Mouse (Mus musculus) thymus, postnatal 25 days (tissue): ENCODE measurements around the gene Nova1.
A peak's percentile ranks its signal among the peaks of the same experiment; 100 is the strongest.

Experiments used
- DNase-seq: peaks from one replicate; pipeline ENCODE4 v3.0.0; 2022

Nova1 gene

DNA sequence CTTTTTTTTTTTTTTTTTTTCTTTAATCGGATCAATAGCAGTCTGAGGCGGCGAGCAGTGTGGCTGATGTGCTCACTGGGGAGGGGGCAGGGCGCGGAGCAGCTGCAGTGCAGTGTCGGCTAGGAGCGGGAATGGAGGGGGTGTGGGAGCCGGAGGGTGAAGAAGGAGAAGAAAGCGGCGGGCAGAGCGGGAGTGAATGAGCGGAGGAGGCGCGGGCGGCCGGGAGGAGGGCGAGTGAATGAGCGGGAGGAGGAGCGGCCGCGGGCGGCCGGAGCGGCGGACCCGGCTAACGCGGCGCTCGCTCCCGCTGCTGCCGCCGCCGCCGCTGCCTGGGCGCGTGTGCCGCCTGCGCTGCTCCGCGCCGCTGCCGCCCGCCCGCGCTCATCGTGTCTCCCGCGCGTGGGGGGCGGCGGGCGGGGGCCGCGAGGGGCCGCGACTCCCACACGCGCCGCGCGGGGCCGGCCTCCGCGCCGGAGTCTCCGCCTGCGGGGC lies at the start of gene Nova1:
Gene Nova1, minus strand, starts transcription at position 74 of the 492 bp plus-strand sequence.
- DNase-seq = peak; percentile 1

DNA sequence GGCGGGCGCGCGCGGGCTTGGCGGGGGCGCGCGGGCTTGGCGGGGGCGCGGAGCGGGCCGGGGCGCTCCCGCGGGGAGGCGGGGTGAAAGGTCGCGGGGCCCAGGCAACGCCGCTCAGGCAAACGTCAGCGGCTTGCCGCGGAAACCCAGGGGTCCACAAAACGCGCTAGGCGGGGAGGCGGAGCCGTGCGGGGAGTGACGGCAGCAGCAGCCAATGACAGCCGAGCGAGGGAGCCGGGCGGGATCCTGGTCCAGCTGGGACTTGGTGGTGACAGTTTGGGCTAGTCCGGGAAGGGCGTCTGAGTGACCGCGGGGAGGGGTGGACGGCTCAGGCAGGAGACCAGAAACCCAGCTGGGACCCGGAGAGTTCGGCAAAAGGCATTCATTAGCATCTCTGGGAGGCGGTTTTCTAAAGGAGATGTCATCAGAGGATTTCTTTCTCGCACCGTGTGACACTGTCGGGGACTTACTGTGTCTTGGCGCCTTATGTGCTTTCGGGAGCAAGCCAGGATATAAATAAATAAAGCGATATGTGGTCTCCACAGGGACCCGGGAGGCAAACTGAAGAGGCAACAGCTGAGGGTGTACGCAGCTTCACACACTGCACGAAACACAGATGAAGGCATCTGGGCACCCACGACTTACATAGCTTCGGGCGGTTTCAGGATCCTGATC lies 756 bp upstream of the Nova1 start:
- DNase-seq = peak; percentile 38

DNA sequence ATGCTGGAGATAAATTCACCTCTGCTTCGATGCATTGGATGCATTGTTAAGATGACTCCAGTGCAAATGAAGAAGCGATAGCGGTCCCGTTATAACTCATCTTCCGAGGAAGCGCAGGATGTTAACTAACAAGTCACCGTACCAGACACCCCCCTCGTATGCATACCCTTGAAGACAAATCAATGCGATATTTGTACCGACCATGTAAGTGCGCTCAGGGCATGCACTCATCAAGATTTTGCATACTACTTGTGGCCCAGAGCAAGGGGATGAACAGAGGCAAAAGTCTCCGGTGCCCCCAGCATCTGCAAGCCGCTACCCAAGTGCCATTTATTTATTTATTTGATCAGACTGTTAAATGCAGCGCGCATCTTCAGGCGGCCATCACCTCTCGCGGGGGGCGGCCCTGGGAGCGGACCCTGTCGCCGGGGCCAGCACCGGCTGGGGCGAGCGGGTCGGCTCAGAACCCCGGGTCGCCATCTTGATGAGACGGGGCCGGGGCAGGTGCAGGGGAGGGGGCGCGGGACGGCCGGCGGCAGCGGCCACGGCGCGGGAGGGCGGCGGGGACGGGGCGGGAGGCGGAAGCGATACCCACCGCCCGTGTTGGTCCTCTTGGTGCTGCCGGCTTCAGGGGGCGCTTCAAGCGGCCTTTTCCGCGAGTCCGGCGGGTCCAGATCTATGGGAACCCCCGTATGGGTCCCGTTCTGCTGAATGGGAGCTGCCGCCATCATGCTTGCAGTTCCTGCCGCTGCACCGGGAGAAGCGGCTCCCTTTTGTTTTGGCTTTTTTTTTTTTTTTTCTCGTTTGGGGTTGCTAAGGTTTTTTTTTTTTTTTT lies 491 bp downstream of the Nova1 start:
- no peak for DNase-seq

DNA sequence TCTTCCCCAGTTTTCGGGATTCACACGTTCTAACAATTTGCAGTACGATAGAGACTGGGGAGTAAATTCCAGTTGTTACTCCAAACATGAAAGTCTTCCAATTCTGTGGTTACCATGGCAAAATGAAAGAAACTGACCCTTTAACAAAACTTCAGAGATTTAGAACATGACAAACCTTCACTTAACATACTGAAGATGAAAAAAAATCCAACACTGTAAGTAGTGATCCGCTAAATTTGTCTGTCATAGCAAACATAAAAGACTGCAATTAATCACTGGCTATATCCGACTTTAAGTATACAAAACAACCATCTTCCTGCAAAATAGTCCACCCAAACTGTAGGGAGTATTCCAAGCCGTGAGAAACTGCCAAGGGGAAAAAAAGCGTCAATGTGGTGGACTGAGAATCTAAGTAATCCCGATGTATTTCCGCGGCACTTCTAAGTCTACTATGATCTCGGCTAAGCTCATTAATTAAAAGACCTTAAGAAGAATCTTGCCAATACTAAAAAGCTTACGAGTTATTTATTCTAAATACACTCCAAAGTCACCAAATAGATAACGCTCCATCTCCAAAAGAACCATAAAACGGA lies 1.4 kb downstream of the Nova1 start:
- DNase-seq = no peak

DNA sequence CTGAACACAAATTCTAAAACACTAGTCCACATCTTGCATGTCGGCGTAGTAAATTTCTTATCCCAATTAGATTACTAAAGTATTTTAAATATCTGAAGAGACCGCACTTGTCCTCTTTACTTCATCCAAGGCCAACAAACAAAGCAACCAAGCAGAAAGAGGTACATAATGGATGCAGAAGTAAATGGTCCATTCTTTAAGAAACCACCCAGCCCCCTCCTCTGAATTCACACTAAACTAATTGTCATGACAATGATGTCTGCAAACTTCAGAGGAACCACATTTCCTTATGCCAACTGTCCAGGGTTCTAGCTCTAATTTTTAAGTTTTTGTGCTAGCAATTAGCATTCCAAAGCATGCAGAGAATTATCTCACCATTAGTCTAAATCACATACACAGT lies 2.4 kb downstream of the Nova1 start:
- DNase-seq = no peak

DNA sequence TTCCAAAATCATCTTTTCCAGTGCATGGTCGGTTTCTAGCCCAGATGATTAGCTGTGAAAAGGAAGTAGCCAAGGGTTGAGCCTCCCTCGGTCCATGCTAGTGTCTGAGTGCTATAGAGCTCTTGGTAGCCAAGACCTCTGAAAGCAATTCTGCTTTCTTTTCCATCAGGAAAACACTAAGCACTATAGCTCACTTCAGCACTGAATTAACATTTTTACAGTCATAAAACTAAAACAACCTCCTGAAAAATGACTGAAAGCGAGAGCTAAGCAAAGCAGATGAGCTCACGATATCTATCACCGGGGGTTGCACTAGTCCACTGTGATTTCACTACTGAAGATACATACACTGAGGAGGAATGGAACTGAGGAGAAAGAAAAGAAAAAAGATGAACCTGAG lies 3.0 kb downstream of the Nova1 start:
- no peak for DNase-seq

DNA sequence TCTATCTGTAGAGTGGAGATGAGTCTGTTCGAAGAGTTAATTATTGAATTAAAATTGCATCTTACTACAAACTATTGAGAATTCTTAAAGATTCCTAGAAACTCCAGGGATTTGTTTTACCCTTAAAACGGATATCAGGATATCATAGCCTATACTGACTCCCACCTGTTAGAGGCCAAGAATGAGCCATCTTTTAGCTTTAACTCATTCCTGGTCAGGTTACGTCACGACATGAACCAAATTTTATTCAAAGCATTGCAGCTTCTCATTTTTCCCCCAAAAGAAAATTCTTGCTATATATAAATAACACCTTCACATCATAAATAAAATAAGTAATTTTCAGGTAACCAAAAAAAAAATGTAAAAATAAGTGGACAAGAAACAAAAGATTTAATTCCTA lies 3.9 kb downstream of the Nova1 start:
- DNase-seq = no peak

DNA sequence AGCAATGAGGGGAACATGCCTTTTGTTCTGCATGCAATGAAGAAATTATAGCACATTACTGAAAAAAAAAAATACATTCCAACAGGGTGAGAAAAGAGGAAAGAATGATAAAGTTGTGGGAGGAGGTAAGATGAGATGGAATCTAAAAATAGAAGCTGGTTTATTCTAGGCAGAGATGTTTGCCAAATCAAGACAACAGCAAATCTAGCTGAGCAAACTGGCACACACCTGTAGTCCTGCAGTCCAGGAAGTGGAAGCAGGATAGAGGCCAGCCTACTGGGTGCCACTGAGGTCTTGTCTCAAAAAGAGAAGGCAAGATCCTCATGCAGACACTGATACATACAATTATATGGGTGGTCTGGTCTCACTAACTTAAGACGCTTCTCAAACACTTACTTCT lies 17.4 kb downstream of the Nova1 start:
- DNase-seq = no peak

DNA sequence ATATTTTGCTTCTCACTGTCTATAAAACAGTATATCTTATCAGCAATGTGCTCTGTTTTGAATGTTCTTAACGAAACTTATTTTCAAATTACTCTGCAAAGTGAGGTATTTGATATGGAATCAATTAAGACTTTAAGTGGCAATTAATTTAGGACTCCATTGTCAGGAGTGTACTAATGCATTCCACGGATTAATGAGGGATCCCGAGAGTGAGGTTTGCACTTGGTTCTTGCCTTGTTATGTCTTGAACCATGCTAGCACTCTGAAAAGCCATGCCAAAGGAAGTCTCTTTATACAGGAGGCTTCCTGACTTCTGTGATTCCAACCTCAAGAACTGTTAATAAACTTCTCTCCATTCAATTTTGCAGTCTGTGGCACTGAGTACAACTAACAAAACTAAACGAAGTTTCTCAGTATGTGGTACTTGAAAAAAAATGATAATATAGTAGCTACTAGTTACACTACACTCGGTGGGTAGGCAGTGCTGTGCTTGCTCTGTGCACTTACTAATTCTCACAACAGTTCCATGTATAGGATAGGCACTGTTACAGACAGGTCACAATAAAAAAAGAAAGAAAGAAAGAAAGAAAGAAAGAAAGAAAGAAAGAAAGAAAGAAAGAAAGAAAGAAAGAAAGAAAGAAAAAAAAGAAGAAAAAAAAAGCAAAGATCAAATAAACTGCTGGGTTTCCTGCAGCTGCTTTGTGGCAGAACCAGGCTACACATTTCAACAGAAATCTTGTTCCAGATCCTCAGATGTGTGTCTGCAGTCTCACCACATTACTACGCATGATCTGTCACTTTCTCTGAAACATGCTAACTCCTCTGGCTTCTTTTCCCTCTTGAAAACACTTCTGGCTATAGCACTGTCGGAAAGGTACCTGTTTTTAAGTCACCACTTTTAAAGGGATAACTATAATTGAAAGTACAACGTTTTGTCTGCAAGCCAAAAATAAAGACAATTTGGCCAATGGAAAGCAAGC lies 36.1 kb downstream of the Nova1 start:
- DNase-seq = no peak

DNA sequence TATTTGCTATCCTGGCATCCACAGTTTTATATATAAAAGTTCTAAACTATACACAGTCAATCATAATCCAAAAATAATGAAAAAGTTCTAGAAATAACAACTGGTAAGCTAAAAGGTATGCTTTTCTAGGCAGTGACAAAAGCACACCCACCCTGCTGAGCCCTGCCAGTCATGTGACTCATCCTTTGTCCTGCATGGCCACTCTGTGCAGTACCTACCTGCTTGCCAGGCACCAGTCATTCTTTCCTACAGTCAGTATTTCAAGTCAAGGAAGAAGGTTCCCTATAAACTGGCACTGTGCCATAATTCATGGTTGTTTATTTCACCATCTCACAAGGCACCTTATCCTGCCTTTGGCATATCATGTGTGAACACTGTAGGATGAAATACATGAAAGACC lies 37.2 kb downstream of the Nova1 start:
- no peak for DNase-seq

DNA sequence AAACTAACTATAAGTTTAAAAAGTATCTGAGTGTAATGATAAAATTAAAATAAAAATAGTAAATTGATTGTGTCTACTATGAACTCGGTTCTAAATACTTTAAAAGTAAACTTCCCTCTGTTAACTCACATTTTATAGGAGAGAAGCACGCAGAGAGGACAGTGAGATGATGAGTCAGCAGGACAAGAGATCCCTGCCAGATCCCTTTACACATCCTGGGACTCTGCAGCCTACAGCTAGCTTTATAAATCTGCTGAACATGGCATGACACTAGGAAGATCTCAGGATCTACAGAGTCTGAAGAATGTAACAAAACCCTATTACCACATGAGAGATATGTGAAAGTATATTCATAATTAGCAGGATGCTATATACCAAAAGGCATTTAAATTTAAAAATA lies 37.7 kb downstream of the Nova1 start:
- no peak for DNase-seq

DNA sequence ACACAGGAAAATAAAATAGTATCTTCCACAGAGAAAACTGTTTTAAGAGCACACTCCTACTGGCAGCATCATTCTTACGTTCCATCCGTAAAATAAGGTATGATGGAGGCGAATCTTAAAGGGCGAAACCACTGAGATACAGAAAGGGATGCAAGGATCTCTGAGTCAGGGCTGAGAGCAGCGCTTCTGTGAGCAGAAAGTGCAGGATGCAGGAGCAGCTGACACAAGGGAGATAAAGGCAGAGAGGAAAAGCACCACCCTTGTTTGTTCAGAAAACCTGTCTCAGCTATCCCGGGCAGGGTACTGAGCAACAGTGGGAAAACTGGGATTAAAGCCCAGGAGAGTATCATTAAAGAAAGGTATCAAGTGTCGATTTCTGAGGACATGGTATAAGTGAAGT lies 59.3 kb downstream of the Nova1 start:
- DNase-seq = no peak

DNA sequence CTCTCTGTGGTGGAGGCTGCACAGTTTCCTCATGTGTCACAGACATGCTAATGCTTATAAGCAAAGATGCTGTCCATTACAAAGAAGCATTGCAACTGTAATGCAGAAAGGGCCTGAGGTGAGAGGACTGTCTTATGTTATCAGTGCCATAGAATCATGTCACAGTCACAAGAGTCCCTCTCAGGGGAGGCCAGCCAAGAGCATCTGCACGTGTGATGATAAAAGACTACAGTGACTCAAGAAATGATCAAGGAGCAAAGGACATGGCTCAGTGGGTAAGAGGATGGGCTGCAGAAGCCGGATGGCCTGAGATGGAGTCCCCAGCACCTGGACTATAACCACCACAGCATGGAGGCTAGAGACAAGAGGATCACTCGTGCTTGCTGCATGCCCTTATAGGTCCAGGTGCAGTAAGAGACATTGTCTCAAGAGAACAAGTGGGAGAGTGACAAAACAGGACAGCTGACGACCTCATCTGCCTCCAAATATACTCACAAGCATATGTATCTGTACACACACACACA lies 64.3 kb downstream of the Nova1 start:
- DNase-seq = no peak

DNA sequence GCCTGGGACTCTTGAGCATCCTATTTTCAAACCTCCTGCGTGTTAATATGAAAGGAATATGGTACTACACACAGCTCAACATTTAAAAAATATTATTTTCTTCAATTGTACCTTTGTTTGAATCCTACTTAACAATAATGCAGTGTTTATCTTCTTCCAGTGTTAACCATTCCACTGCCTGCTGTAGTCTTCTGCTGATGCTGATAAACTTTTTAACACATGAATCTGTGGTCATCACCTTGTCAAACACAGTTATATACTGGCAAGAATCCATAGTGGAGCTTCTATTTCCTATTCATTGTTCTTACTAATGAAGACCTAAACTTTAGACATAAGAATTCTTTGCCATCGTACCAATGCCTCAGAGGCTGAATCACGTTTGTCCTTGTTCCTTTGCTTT lies 65.6 kb downstream of the Nova1 start:
- no peak for DNase-seq

DNA sequence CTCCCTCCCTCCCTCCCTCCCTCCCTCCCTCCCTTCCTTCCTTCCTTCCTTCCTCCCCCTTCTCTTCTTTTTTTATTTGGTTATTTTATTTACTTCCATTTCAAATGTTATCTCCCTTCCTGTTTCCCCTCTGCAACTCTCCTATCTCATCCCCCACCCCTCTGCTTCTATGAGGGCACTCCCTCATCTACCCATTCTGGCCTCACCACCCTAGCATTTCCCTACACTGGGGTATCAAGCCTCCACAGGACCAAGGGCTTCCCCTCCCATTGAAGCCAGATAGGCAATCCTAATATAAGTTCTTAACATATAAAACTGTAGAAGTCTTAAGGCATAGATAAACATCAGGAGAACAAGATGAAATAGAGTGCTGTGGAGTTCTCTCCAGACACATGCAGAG lies 85.5 kb downstream of the Nova1 start:
- no peak for DNase-seq

DNA sequence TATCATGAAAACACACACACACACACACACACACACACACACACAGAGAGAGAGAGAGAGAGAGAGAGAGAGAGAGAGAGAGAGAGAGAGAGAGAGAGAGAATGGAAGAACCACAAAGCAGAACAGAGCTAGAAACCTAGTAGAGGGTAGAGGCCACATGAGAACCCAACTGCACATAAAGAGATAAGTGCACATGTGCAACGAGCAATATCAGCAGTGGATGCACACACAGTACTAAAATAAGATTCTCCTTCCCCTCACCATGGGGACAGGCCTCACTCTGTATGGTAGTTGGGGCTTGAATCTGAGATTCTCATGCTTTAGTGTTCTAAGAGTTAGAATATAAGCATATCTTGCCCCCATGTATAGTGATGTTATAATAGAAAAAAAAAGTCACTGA lies 86.8 kb downstream of the Nova1 start:
- DNase-seq = no peak

DNA sequence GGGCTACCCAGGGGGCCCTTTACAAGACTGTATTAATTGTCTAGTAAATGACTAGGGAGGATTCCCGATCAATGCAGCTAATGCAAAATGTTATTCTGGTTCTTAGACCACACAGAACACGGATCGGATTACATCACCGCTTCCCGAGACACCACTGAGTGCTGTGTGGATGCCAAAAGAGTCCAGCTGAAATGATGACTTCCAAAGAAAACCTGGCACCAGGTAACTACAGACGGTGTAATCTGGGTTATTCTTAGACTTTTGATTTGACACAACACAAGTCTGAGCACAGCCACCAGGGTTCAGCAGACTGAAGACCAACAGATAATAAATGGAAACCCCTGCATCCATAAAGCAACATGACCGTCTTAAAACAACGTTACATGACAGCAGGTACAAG lies 96.8 kb downstream of the Nova1 start:
- no peak for DNase-seq

DNA sequence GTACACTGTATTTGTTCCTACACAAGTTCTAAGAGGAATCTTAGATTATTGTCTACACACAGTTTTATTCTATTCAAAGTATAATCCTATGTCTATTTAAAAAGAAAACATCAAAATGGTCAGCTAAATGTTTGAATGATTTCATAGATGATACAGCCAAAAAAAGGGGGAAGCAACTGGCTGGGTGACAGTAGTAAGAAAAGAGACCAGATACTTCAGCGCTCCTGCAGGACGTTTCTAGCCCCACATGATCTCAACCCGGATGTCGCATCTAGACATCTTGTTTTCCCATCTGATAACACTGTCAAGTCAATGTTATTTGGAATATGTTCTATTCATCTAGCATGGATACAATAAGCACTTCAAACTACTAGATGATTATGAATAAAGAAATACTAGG lies 99.7 kb downstream of the Nova1 start:
- DNase-seq = no peak

DNA sequence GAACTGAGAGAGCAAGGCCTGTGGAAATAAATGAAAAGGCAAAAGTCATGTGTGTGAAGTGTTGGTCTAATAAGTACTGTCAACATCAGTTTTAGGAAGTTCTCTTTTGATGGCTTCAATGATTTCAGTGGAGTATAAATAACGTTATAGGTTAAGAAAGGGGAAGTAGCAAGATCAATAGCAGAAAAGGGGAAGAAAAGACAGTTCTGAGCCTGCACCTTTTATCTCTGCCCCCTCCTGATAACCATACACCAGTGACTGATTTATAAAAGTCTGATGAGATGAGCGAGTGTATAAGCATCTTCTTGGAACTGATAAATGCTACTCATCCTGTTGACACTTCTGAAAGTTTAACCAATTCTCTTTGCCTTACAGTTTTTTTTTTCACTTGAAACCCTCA lies 108.6 kb downstream of the Nova1 start:
- DNase-seq = no peak

DNA sequence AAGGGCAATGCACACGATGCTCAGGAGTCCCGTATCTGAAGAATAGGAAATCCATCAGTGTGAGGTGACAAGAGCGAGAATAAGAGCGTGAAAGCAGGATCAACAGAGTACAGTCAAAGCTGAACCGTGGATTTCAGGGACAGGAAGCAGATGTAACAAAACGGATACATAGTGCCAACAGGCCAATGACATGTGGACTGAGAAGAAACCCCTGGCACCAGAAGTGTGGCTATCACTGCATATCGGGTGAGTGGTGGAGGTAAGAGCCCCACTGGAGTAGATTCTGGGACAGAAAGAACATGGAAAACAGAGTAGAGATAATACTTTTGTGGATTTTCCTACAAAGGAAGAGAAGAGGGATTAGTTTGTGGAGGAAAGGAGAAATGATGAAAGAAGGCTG lies 109.3 kb downstream of the Nova1 start:
- no peak for DNase-seq

DNA sequence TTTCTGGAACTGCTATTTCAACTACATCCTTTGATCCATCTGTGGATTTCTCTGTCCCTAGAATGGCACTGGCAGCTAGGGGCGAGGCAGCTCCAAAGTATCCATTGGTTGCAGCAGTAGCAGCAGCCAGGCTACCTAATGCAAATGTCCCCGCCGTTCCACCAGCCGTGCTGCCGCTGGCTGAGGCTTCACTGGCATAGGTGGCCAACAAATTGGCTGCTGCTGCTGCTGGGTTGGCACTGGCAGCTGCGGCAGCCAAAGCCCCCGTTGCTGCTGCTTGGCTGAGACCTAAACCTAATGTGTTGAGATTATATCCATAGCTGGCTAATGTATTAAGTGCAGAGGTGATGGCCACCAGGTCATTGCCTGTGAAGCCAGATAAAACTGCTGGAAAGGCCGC lies 118.5 kb downstream of the Nova1 start:
- DNase-seq = no peak

DNA sequence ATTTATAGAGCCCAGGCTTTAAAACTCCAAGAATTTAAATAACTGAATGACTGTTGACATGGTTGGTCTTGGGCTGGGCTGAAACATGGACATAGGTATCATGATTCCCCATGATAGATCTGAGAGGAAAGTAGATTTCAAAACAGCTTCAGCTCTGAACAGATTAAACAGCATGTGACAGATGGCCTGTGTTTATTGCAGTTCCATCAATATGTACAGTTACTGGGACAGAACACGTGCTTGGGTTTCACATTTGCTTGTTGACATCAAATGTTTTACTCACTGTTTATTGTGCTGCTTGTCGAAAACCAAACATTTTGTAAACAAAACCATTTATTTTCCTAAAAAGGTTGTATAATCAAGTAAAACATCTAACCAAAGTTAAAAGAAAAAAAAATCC lies 142.4 kb downstream of the Nova1 start:
- DNase-seq = no peak

DNA sequence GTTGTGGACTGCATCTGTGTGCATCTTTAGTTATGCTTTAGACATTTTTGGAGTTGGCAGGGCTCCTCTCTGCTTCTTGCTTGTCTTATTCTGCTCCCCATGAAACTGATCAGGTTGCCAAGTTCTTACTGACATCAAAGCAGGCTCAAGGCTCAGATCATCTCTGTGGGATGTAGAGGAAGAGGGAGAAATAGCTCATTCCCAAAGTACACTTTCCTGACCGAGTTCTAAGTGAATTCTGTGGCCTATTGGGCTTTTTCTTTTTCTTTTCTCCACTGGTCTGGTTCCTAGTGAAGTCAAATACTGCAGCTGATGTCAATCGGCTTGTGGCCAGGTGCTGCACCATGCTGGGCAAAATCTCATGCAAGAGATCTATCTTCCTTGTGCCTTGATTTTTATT lies 152.0 kb downstream of the Nova1 start:
- no peak for DNase-seq
